Mouse (Mus musculus) kidney, embryonic 15.5 days (tissue): ENCODE measurements at regions not wholly inside any gene's neighbourhood (a gene's known extent, or its start where the extent isn't known, plus 50 kb on each side); places are given as distances from the start of the nearest gene placed in this dataset.

Source experiments
- ATAC-seq: fragments of 200-750 bp; cut with Nextera tagmentation; replicated peaks from 2 replicates; pipeline ENCODE4 v1.8.0; 2017; ENCODE audit warnings: moderate TSS enrichment; ENCODE audit not compliant: low FRiP score
- H3K27ac ChIP-seq: fragments of 300-500 bp; sonication (generic); 2 replicates; pipeline ENCODE4 v1.5.1; 2015; ENCODE audit warnings: mild to moderate bottlenecking, inconsistent platforms
- H3K27me3 ChIP-seq: fragments of 300-500 bp; sonication (generic); 2 replicates; pipeline ENCODE4 v1.6.1; 2015; ENCODE audit warnings: inconsistent platforms
- H3K36me3 ChIP-seq: fragments of 300-500 bp; sonication (generic); 2 replicates; pipeline ENCODE4 v1.6.1; 2015; ENCODE audit warnings: inconsistent platforms
- H3K4me1 ChIP-seq: fragments of 300-500 bp; sonication (generic); 2 replicates; pipeline ENCODE4 v1.6.1; 2015; ENCODE audit warnings: inconsistent platforms
- H3K4me2 ChIP-seq: fragments of 300-500 bp; sonication (generic); 2 replicates; pipeline ENCODE4 v1.6.1; 2015; ENCODE audit warnings: moderate library complexity, mild to moderate bottlenecking, inconsistent platforms
- H3K4me3 ChIP-seq: fragments of 300-500 bp; sonication (generic); replicated peaks from 2 replicates; pipeline ENCODE4 v1.5.1; 2015; ENCODE audit warnings: mild to moderate bottlenecking, inconsistent platforms
- H3K9ac ChIP-seq: fragments of 300-500 bp; sonication (generic); 2 replicates; pipeline ENCODE4 v1.6.1; 2015; ENCODE audit warnings: mild to moderate bottlenecking, inconsistent platforms
- H3K9me3 ChIP-seq: fragments of 300-500 bp; sonication (generic); replicated peaks from 2 replicates; pipeline ENCODE4 v1.6.1; 2016; ENCODE audit warnings: inconsistent platforms
- WGBS: fragments of 180-500 bp; shearing (Covaris S2); methylation state at CpG from one replicate; pipeline ENCODE4 v1.1.7; 2015; ENCODE audit warnings: mixed read lengths; 5-methylcytosine and 5-hydroxymethylcytosine counted together

DNA sequence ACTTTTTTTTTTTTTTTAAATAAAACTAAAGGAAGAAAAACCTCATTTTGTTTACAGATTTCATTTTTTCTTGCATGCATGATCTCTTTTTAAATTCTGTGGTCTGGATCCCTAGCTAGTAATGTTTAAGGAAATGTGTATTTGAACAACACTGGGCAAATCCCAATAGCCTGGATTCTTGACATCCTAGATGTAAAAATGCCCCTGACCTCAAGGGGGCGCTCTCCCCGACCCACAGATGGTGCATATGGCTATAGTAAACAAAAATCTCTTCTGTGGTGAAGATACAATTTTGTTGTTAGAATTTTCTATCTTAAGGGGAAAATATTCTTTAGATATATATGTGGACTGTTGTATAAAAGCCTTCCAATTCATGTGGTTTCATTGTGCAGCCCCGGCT is 67.1 kb upstream of the Trpm3 start:
- no peaks in the 10 kb centered on the region for H3K27me3 ChIP-seq
- no peak overlapping the region for H3K9ac ChIP-seq
- H3K9me3 ChIP-seq: no peaks in the 10 kb centered on the region
- no peaks in the 10 kb centered on the region for H3K4me1 ChIP-seq
- no peak for ATAC-seq
- no peak overlapping the region for H3K4me2 ChIP-seq
- no peak overlapping the region for H3K4me3 ChIP-seq
- 35% methylated on average over 3 of the region's 3 CpGs for WGBS
- H3K36me3 ChIP-seq: no peaks in the 10 kb centered on the region
- H3K27ac ChIP-seq: no peak overlapping the region

DNA sequence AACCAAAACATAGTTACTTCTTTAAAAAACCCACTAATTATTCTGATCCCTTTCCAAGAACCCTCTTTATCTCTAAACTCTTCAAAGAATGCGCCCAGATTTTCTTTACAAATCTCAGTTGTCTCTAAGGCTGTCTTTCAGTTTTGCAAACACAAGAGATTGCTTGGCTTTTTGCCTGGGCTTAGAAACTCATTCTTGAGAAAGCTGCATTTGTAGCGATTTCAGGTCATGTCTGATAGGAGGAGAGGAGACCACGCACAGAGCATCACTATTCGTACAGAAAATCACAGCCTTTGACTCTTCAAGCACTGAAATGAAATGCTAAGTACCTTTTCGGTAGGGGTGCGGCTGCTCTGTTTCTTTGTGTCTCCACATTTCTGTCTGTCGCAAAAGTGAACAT is 64.8 kb upstream of the Trpm3 start:
- Histone ChIP-seq H3K36me3 (no peaks in the 10 kb centered on the region), H3K4me1 (no peaks in the 10 kb centered on the region), H3K27me3 (no peaks in the 10 kb centered on the region), H3K4me3 (no peak overlapping the region), H3K9me3 (no peaks in the 10 kb centered on the region), H3K4me2 (no peak overlapping the region), H3K9ac (no peak overlapping the region), H3K27ac (no peak overlapping the region)
- WGBS: 82% methylated on average over 7 of the region's 7 CpGs
- no peak for ATAC-seq

GRCm38 (mm10) chr19:22081448-22081847 is 57.4 kb upstream of the Trpm3 start:
- 59% methylated on average over 4 of the region's 4 CpGs for WGBS
- Histone ChIP-seq H3K4me3 (no peak overlapping the region), H3K27ac (no peak overlapping the region), H3K4me1 (no peaks in the 10 kb centered on the region), H3K27me3 (no peaks in the 10 kb centered on the region), H3K9ac (no peak overlapping the region), H3K36me3 (no peaks in the 10 kb centered on the region), H3K4me2 (no peak overlapping the region), H3K9me3 (no peaks in the 10 kb centered on the region)
- no peak for ATAC-seq
